Comparison of ENCODE assay signal across 9 mouse cellular contexts in genomic region chr14:61971100-61972088, GRCm38 (mm10).
DNase-seq lines count a peak whose midpoint lies in the region; ATAC-seq lines count a peak whose summit lies in the region.
"Had no signal": no experiment of that assay in that cellular context is flagged by ENCODE, and none has a peak within 500 bp of the region (broad histone marks: within the 10 kb centered on the region; RNA-seq: fewer than 3 reads in every experiment).

No protein-coding gene starts in this region.

- peak; percentile 3 for DNase-seq in kidney, adult 11 months
- DNase-seq in frontal cortex, postnatal 36 days (ENCODE audit: low spot score in 2 of 2) = peak; percentile 18 to 36
- peak; percentile 10 to 29 for DNase-seq in left cerebral cortex, postnatal 36 days (ENCODE audit: low spot score in 2 of 2)
- DNase-seq in MN1 (ENCODE audit: low spot score) = no peak

- H3K4me2 ChIP-seq in kidney, embryonic 14.5 days (replicated peaks; ENCODE audit: low read depth, low read length) = no peak overlapping the region
- no peak overlapping the region for H3K4me2 ChIP-seq in midbrain, embryonic 13.5 days (replicated peaks)
- H3K4me2 ChIP-seq: heart, embryonic 15.5 days had no signal

- no peak overlapping the region for H3K9ac ChIP-seq in kidney, embryonic 14.5 days (ENCODE audit: low read depth, low read length)
- H3K9ac ChIP-seq in midbrain, embryonic 13.5 days (replicated peaks) = no peak overlapping the region
- H3K9ac ChIP-seq: heart, embryonic 15.5 days had no signal

- no peak overlapping the region for H3K4me3 ChIP-seq in kidney, embryonic 14.5 days (ENCODE audit: low read length)
- no peak overlapping the region for H3K4me3 ChIP-seq in midbrain, embryonic 13.5 days (replicated peaks)
- H3K4me3 ChIP-seq: heart, embryonic 15.5 days had no signal

- H3K9me3 ChIP-seq in kidney, embryonic 14.5 days (ENCODE audit: control insufficient read depth, low read length) = no peaks in the 10 kb centered on the region
- H3K9me3 ChIP-seq in midbrain, embryonic 13.5 days = no peaks in the 10 kb centered on the region
- H3K9me3 ChIP-seq: heart, embryonic 15.5 days had no signal

- H3K36me3 ChIP-seq in kidney, embryonic 14.5 days (ENCODE audit: control insufficient read depth, insufficient read depth, low read length) = no peaks in the 10 kb centered on the region
- H3K36me3 ChIP-seq in midbrain, embryonic 13.5 days = no peaks in the 10 kb centered on the region
- H3K36me3 ChIP-seq: heart, embryonic 15.5 days had no signal

- no peak for ATAC-seq in kidney, embryonic 14.5 days (ENCODE audit: low FRiP score, low TSS enrichment)
- ATAC-seq in neutrophil, adult 5-6 weeks (ENCODE audit: extremely low read depth, insufficient number of reproducible peaks, low FRiP score, poor library complexity, severe bottlenecking) = peak; percentile 94
- ATAC-seq in erythroblast, adult 5-6 weeks (replicated peaks; ENCODE audit: low FRiP score, poor library complexity, severe bottlenecking) = no peak
- no peak for ATAC-seq in midbrain, embryonic 13.5 days

- WGBS in kidney, embryonic 14.5 days = 76% methylated on average over 14 of the region's 14 CpGs
- WGBS in midbrain, embryonic 13.5 days = 82% methylated on average over 14 of the region's 14 CpGs

- intact Hi-C loops in left cerebral cortex, postnatal 36 days (cut with DNase I) = no loop called here

- no peak overlapping the region for H3K27ac ChIP-seq in kidney, embryonic 14.5 days (ENCODE audit: low read depth, low read length)
- no peak overlapping the region for H3K27ac ChIP-seq in midbrain, embryonic 13.5 days
- H3K27ac ChIP-seq: heart, embryonic 15.5 days had no signal

- no peaks in the 10 kb centered on the region for H3K4me1 ChIP-seq in kidney, embryonic 14.5 days (ENCODE audit: control insufficient read depth, insufficient read depth, low read length)
- H3K4me1 ChIP-seq in midbrain, embryonic 13.5 days (replicated peaks) = no peaks in the 10 kb centered on the region; the same call in 1 of the 2 replicates
- H3K4me1 ChIP-seq: heart, embryonic 15.5 days had no signal

- H3K27me3 ChIP-seq in kidney, embryonic 14.5 days (ENCODE audit: control insufficient read depth, insufficient read depth, low read length) = no peaks in the 10 kb centered on the region; the same call in 1 of the 2 replicates
- no peaks in the 10 kb centered on the region for H3K27me3 ChIP-seq in midbrain, embryonic 13.5 days
- H3K27me3 ChIP-seq: heart, embryonic 15.5 days had no signal
